Mouse (Mus musculus): ENCODE data around the gene Dlx2. TPM values are rescaled to one million over a fixed set of nuclear protein-coding genes. Genes with fewer than 3 reads are reported as not detected.
A peak's percentile ranks its signal among the peaks of the same experiment; 100 is the strongest.

Gene Dlx2
- polyA plus RNA-seq, 1 experiment from 2014 or later = 44.8 TPM

- peaks cover 12% of the 10 kb centered on the region for H3K4me1 ChIP-seq (ENCODE audit: control insufficient read depth, insufficient read depth, low read length)
- no peaks in the 10 kb centered on the region for H3K9me3 ChIP-seq (replicated peaks; ENCODE audit: control insufficient read depth, low read length)
- no peak for DNase-seq (ENCODE audit: low spot score)
- H3K27ac ChIP-seq (ENCODE audit: low read depth, low read length) = peak overlapping the region; percentile 59; the same call in 1 of the 2 replicates
- H3K4me3 ChIP-seq (ENCODE audit: low read depth, low read length) = peak overlapping the region; percentile 52
- 32% methylated on average over 13 of the region's 13 CpGs for WGBS
- H3K27me3 ChIP-seq (replicated peaks; ENCODE audit: control insufficient read depth, insufficient read depth, low read length) = peaks cover 52% of the 10 kb centered on the region
- H3K36me3 ChIP-seq (ENCODE audit: control insufficient read depth, insufficient read depth, low read length) = no peaks in the 10 kb centered on the region
- no peak for ATAC-seq
- H3K9ac ChIP-seq (ENCODE audit: low read length) = peak overlapping the region; percentile 59
- peak overlapping the region; percentile 75 for H3K4me2 ChIP-seq (ENCODE audit: low read length)
These were observed 21.8 kb downstream of the Dlx2 start for GRCm38 (mm10) chr2:71524763-71525162.

- ATAC-seq (no peak), DNase-seq (ENCODE audit: low spot score) (no peak)
- no peaks in the 10 kb centered on the region for H3K9me3 ChIP-seq (replicated peaks; ENCODE audit: control insufficient read depth, low read length)
- WGBS = 49% methylated on average over 4 of the region's 4 CpGs
- no peaks in the 10 kb centered on the region for H3K36me3 ChIP-seq (ENCODE audit: control insufficient read depth, insufficient read depth, low read length)
- no peak overlapping the region for H3K9ac ChIP-seq (ENCODE audit: low read length)
- 0 out of 2 replicates have a peak overlapping the region, but pooled peaks have one; percentile 4 for H3K4me3 ChIP-seq (ENCODE audit: low read depth, low read length)
- H3K4me2 ChIP-seq (ENCODE audit: low read length) = peak overlapping the region; percentile 75
- H3K27me3 ChIP-seq (replicated peaks; ENCODE audit: control insufficient read depth, insufficient read depth, low read length) = peaks cover 44% of the 10 kb centered on the region
- no peak overlapping the region for H3K27ac ChIP-seq (ENCODE audit: low read depth, low read length)
- H3K4me1 ChIP-seq (ENCODE audit: control insufficient read depth, insufficient read depth, low read length) = peaks cover 7% of the 10 kb centered on the region
These were observed 23.1 kb downstream of the Dlx2 start for GRCm38 (mm10) chr2:71523431-71523830.

- H3K4me2 ChIP-seq (ENCODE audit: low read length) = peak overlapping the region; percentile 75; the same call in 1 of the 2 replicates
- no peak overlapping the region for H3K9ac ChIP-seq (ENCODE audit: low read length)
- peaks cover 44% of the 10 kb centered on the region for H3K27me3 ChIP-seq (replicated peaks; ENCODE audit: control insufficient read depth, insufficient read depth, low read length)
- H3K4me3 ChIP-seq (ENCODE audit: low read depth, low read length) = no peak overlapping the region
- peaks cover 9% of the 10 kb centered on the region for H3K4me1 ChIP-seq (ENCODE audit: control insufficient read depth, insufficient read depth, low read length)
- no peaks in the 10 kb centered on the region for H3K9me3 ChIP-seq (replicated peaks; ENCODE audit: control insufficient read depth, low read length)
- WGBS = 71% methylated on average over 4 of the region's 4 CpGs
- no peak for ATAC-seq
- H3K27ac ChIP-seq (ENCODE audit: low read depth, low read length) = no peak overlapping the region
- DNase-seq (ENCODE audit: low spot score) = no peak
- H3K36me3 ChIP-seq (ENCODE audit: control insufficient read depth, insufficient read depth, low read length) = no peaks in the 10 kb centered on the region
These were observed 23.7 kb downstream of the Dlx2 start for GRCm38 (mm10) chr2:71522871-71523270.

GRCm38 (mm10) chr2:71517466-71518099 lies 29.0 kb downstream of the Dlx2 start:
- H3K4me3 ChIP-seq (ENCODE audit: low read depth, low read length) = no peak overlapping the region
- no peaks in the 10 kb centered on the region for H3K9me3 ChIP-seq (replicated peaks; ENCODE audit: control insufficient read depth, low read length)
- WGBS = 18% methylated on average over 8 of the region's 8 CpGs
- peak overlapping the region; percentile 17; the same call in 1 of the 2 replicates for H3K4me2 ChIP-seq (ENCODE audit: low read length)
- peak overlapping the region; percentile 82 for H3K27ac ChIP-seq (ENCODE audit: low read depth, low read length)
- H3K4me1 ChIP-seq (ENCODE audit: control insufficient read depth, insufficient read depth, low read length) = peaks cover 22% of the 10 kb centered on the region
- H3K36me3 ChIP-seq (ENCODE audit: control insufficient read depth, insufficient read depth, low read length) = no peaks in the 10 kb centered on the region
- ATAC-seq (peak; percentile 89), DNase-seq (ENCODE audit: low spot score) (peak; percentile 84)
- H3K9ac ChIP-seq (ENCODE audit: low read length) = no peak overlapping the region
- peaks cover 9% of the 10 kb centered on the region for H3K27me3 ChIP-seq (replicated peaks; ENCODE audit: control insufficient read depth, insufficient read depth, low read length)

GRCm38 (mm10) chr2:71516995-71517394 lies 29.6 kb downstream of the Dlx2 start:
- Histone ChIP-seq H3K27me3 (replicated peaks; ENCODE audit: control insufficient read depth, insufficient read depth, low read length) (peaks cover 9% of the 10 kb centered on the region), H3K4me2 (ENCODE audit: low read length) (no peak overlapping the region), H3K9me3 (replicated peaks; ENCODE audit: control insufficient read depth, low read length) (no peaks in the 10 kb centered on the region), H3K9ac (ENCODE audit: low read length) (no peak overlapping the region), H3K27ac (ENCODE audit: low read depth, low read length) (peak overlapping the region; percentile 53; the same call in 1 of the 2 replicates), H3K4me1 (ENCODE audit: control insufficient read depth, insufficient read depth, low read length) (peaks cover 22% of the 10 kb centered on the region), H3K36me3 (ENCODE audit: control insufficient read depth, insufficient read depth, low read length) (no peaks in the 10 kb centered on the region), H3K4me3 (ENCODE audit: low read depth, low read length) (no peak overlapping the region)
- DNase-seq (ENCODE audit: low spot score) = peak; percentile 84
- peak; percentile 73 for ATAC-seq
- 5% methylated on average over 4 of the region's 4 CpGs for whole genome bisulfite sequencing

- 70% methylated on average over 9 of the region's 9 CpGs for WGBS
- 0 out of 2 replicates have a peak overlapping the region, but pooled peaks have one; percentile 13 for H3K9ac ChIP-seq (ENCODE audit: low read length)
- ATAC-seq = peak; percentile 28; the same call in 1 of the 2 replicates
These were observed 34.2 kb downstream of the Dlx2 start for GRCm38 (mm10) chr2:71512326-71512725.

GRCm38 (mm10) chr2:71511209-71511608 lies 35.3 kb downstream of the Dlx2 start:
- Histone ChIP-seq H3K9me3 (replicated peaks; ENCODE audit: control insufficient read depth, low read length) (no peaks in the 10 kb centered on the region), H3K4me1 (ENCODE audit: control insufficient read depth, insufficient read depth, low read length) (peaks cover 11% of the 10 kb centered on the region; the same call in 1 of the 2 replicates), H3K4me2 (ENCODE audit: low read length) (no peak overlapping the region), H3K27me3 (replicated peaks; ENCODE audit: control insufficient read depth, insufficient read depth, low read length) (no peaks in the 10 kb centered on the region), H3K4me3 (ENCODE audit: low read depth, low read length) (no peak overlapping the region), H3K36me3 (ENCODE audit: control insufficient read depth, insufficient read depth, low read length) (no peaks in the 10 kb centered on the region), H3K27ac (ENCODE audit: low read depth, low read length) (no peak overlapping the region), H3K9ac (ENCODE audit: low read length) (no peak overlapping the region)
- ATAC-seq (no peak), DNase-seq (ENCODE audit: low spot score) (no peak)
- WGBS = 90% methylated on average over 7 of the region's 7 CpGs

More at GRCm38 (mm10) chr2:71512326-71512725, 34.2 kb downstream of the Dlx2 start:
- Histone ChIP-seq H3K4me1 (ENCODE audit: control insufficient read depth, insufficient read depth, low read length) (peaks cover 14% of the 10 kb centered on the region; the same call in 1 of the 2 replicates), H3K4me3 (ENCODE audit: low read depth, low read length) (no peak overlapping the region), H3K27me3 (replicated peaks; ENCODE audit: control insufficient read depth, insufficient read depth, low read length) (no peaks in the 10 kb centered on the region), H3K4me2 (ENCODE audit: low read length) (no peak overlapping the region), H3K36me3 (ENCODE audit: control insufficient read depth, insufficient read depth, low read length) (no peaks in the 10 kb centered on the region), H3K9me3 (replicated peaks; ENCODE audit: control insufficient read depth, low read length) (no peaks in the 10 kb centered on the region), H3K27ac (ENCODE audit: low read depth, low read length) (peak overlapping the region; percentile 58)
- no peak for DNase-seq (ENCODE audit: low spot score)

GRCm38 (mm10) chr2:71504852-71505251 lies 41.7 kb downstream of the Dlx2 start:
- Histone ChIP-seq H3K4me3 (ENCODE audit: low read depth, low read length) (no peak overlapping the region), H3K9ac (ENCODE audit: low read length) (no peak overlapping the region), H3K27me3 (replicated peaks; ENCODE audit: control insufficient read depth, insufficient read depth, low read length) (no peaks in the 10 kb centered on the region), H3K36me3 (ENCODE audit: control insufficient read depth, insufficient read depth, low read length) (no peaks in the 10 kb centered on the region), H3K4me2 (ENCODE audit: low read length) (no peak overlapping the region), H3K4me1 (ENCODE audit: control insufficient read depth, insufficient read depth, low read length) (no peaks in the 10 kb centered on the region), H3K9me3 (replicated peaks; ENCODE audit: control insufficient read depth, low read length) (no peaks in the 10 kb centered on the region), H3K27ac (ENCODE audit: low read depth, low read length) (no peak overlapping the region)
- 89% methylated on average over 9 of the region's 9 CpGs for WGBS
- DNase-seq (ENCODE audit: low spot score) = no peak
- no peak for ATAC-seq

Data from forebrain, embryonic 14.5 days (tissue).